Mouse (Mus musculus) G1E (cell line): ENCODE data around the gene Tapbpl.

Source experiments
- CTCF ChIP-seq: IDR thresholded peaks from 2 replicates; pipeline ENCODE4 v1.5.1; 2012; ENCODE audit warnings: low read depth, low read length, inconsistent platforms, mixed read lengths
- GATA1 ChIP-seq: IDR thresholded peaks from 2 replicates; pipeline ENCODE4 v1.6.1; 2012; ENCODE audit warnings: borderline replicate concordance, low read length, inconsistent platforms, mixed read lengths
- POLR2AphosphoS5 ChIP-seq: IDR thresholded peaks from 2 replicates; pipeline ENCODE4 v1.6.1; 2012; ENCODE audit warnings: low read depth, low read length, inconsistent platforms; ENCODE audit not compliant: insufficient replicate concordance

- TF ChIP-seq CTCF (no peak), GATA1 (no peak), POLR2AphosphoS5 (no peak)
These were observed 14.8 kb downstream of the Tapbpl start for GRCm38 (mm10) chr6:125216898-125217297.
